Mouse (Mus musculus) urinary bladder, postnatal 25 days (tissue): ENCODE measurements around the gene Zfp592.

Experiments used
- DNase-seq: peaks from one replicate; pipeline ENCODE4 v3.0.0; 2022; ENCODE audit warnings: low spot score

Zfp592 gene

GRCm38 (mm10) chr7:80993834-80994662 lies 567 bp downstream of the Zfp592 start:
- DNase-seq = no peak

- no peak for DNase-seq
These were observed 1.2 kb downstream of the Zfp592 start for GRCm38 (mm10) chr7:80994663-80995005.

DNA sequence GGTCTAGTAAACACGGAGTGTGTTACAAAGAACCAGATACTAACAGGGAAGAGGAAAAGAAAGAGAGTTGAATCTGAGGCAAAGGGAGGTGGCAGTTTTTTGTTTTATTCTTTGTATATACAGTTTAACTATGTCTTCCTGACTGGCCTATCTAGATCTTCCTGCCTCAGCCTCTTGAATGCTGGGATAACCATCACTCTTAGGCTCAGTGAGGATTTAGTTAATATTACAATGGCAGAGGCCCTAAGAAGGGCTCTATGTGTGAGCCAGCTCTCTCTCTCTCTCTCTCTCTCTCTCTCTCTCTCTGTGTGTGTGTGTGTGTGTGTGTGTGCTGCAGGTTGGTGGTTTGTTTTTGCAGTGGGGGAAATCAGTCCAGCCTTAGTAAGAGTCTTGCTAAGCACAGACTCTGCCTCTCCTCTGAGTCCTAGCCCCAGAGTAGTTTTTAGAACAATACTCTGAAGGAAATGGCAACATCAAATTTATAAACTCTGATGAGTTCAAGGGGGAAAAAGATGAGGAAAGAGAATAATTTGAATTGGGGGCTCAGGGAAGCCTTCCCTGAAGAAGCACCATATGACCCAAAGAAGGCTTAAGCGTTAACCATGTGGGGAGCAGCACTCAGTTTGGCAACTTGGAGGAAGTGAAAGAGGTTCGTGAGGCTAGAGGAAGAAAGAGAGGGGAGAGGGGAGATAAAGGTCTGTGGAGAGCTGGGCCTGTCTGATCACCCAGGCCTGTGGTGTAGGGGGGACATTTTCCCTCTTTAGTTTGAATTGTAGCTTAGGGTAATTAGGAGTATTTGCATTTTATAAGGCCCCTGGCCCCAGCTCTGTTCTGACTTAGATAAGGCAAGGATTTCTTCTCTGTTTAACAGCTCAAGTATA lies 2.0 kb downstream of the Zfp592 start:
- DNase-seq = no peak

DNA sequence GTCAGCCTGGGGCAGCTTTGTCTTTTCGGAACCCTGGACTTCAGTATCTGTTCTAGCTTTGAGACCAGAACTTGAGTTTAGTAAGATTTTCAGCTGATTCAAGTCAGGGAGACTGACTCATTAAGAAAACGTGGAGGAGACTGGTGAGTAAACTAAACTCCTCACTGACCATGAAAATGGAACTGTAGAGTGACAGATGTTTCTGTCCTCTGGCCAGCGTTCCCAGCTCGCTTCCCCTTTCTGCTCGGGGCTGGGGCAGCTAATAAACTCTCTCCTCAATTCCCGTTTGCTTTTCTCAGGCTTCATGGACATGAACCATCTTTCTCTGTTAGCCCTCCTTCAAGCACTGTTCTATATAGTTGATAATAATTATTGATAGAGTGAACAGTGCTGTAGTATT lies 4.3 kb downstream of the Zfp592 start:
- no peak for DNase-seq

DNA sequence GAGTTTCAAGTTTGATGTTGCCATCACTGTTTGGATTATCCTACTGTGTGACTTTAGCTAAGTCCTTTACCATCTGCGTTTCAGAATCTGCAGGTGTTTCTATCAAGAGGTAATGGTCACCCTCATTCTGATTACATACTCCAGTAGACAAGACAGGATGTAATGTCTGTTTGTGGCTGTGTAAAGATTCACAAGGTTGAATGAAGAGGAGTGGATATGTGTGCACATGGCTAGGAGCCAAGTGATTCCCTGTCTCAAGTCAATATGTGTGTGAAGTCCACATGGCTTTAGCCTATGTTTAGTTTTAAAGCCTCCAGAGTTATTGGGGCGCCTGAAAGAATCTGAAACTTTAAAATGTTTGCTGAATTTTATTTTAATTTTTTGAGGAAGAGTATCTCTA lies 6.1 kb downstream of the Zfp592 start:
- no peak for DNase-seq

DNA sequence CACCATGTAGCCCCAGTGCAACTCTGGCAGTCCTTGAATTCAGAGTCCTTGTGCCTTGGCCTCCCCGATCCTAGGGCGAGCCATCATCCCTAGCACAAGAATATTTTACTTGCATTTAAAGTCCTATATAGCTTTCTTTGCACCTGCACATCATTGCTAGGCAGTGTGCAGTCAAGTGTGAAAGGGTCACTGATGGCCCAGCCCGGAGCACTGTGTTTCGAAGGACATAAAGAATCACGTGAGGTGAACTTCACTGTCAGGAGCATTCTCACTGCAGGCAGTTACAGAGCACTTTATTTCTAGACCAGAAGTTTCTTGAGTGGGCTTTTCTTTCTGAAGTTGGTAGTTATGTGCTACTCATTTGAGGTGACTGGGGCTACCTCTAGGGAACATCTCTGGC lies 8.4 kb downstream of the Zfp592 start:
- no peak for DNase-seq

GRCm38 (mm10) chr7:81004556-81005079 lies 11.1 kb downstream of the Zfp592 start:
- DNase-seq = no peak

GRCm38 (mm10) chr7:81005969-81006368 lies 12.5 kb downstream of the Zfp592 start:
- no peak for DNase-seq

GRCm38 (mm10) chr7:81008285-81008684 lies 14.8 kb downstream of the Zfp592 start:
- DNase-seq = no peak

DNA sequence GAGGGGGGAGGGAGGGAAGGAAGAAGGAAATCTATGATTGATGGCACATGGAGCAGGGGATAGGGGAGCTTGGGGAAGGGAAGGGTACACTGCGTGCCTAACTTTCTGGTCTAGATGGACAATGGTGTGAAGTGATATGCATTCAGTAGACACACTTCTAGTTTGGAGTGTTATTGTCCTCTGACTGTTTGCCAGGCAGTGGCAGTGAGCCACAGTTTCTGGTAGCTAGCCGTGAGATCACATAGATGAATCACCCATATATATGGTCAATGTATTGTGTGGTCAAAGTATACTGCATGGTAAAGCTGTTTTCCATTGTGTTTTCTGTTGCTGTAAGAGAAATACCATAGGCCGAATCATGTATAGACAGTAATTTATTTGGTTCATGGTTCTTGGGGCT lies 18.1 kb downstream of the Zfp592 start:
- no peak for DNase-seq

- no peak for DNase-seq
These were observed 26.8 kb downstream of the Zfp592 start for GRCm38 (mm10) chr7:81020307-81020706.

DNA sequence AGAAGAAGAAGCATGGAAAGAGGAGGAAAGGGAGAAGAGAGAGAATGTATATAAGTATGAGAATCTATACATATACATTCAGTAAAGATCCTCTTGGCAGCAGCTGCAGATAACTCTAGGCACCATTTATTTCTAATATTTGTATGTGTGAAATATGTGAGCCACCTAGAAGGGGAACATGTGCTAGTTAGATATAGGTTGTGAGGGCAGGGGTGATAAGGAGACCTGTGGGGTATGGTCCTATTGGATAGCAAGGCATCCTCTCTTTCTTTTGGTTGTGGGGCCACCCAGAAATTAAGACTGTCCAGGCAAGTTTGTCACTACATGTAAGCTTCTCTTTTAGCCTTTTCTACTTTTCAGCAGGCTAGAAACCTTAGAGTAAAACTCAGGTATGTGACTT lies 29.2 kb downstream of the Zfp592 start:
- no peak for DNase-seq

DNA sequence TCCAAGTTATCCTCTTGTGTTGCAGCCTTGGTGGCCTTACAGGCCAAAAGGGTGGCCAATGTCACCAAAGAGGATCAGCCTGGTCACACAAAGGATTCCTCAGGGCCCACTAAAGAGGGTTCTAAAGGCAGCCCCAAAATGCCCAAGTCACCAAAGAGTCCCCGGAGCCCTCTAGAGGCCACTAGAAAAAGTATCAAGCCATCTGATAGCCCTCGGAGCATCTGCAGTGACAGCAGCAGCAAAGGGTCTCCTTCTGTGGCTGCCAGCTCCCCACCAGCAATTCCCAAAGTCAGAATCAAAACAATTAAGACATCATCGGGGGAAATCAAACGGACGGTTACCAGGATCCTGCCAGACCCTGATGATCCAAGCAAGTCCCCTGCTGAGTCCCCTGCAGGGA lies 30.6 kb downstream of the Zfp592 start:
- no peak for DNase-seq

DNA sequence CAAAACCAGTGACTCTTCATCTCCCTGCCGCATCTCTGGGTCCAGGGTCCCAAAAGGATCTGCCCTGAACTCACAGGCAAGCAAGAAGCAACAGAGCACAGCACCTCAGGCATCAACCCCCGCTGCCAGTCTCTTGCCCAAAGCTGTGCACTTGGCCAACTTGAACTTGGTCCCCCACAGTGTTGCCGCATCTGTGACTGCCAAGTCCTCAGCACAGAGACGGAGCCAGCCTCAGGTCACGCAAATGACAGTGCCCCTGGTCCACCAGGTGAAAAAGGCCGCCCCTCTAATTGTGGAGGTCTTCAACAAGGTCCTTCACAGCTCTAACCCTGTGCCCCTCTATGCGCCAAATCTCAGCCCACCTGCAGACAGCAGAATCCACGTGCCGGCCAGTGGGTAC lies 31.2 kb downstream of the Zfp592 start:
- DNase-seq = no peak

DNA sequence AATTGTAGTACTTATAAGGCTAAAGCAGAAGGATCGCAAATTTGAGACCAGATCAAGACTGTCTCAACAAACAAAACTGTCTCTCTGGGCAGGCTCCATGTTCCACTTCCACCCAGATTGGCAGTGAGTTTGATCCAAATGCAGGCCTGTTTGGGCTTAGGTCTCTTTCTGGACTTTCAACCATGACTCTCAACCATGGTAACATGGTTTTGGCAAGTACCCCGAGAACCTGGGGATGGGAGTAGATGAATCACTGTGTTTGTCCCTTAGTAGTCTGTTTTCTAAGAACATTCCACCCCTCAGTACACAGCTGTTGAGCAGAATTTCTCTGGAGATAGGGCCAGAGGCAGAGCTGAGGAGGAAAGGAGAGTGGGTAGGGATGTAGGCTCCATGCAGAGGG lies 32.3 kb downstream of the Zfp592 start:
- no peak for DNase-seq

DNA sequence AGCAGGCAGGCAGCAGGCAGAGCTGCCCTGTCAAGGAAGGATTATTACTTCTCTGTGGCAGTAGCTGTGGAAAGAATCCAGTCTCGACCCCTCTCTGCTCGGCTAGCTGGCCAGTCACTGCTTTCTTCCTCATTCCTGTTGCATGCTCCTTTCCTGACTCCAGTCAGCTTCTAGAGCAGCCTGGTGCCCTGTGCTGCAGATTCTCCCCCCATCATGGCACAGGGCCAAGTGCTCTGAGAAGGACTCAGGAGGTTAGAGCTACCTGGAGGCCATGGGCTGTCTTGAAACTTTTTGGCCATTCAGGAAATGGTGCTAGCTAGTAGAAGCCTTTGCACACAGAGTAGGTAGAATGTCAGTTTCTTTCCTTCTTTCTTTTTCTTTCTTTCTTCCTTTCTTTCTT lies 46.2 kb downstream of the Zfp592 start:
- DNase-seq = no peak

- no peak for DNase-seq
These were observed 49.6 kb downstream of the Zfp592 start for GRCm38 (mm10) chr7:81043023-81043620.

- no peak for DNase-seq
These were observed 54.4 kb downstream of the Zfp592 start for GRCm38 (mm10) chr7:81047847-81048246.

DNA sequence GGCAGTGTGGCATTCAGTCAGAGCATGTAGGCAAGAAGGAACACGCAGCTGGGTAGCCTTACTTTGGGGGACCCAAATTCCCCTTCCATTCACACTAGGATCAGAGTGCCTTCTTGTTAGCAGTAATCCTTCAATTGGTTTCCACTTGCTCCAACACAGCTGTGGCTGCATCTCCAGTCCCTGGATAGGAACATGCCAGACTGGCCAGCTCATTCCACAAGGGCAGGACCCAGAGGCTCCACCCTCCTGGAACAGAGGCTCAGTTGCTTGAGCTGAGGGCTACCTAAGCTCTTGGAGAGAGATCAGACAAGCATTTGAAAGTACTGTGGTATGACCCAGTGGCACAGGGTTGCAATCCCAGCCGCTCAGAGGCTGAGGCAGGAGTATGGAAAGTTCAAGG lies 55.0 kb downstream of the Zfp592 start:
- DNase-seq = no peak

- DNase-seq = no peak
These were observed 56.5 kb downstream of the Zfp592 start for GRCm38 (mm10) chr7:81049966-81050365.

DNA sequence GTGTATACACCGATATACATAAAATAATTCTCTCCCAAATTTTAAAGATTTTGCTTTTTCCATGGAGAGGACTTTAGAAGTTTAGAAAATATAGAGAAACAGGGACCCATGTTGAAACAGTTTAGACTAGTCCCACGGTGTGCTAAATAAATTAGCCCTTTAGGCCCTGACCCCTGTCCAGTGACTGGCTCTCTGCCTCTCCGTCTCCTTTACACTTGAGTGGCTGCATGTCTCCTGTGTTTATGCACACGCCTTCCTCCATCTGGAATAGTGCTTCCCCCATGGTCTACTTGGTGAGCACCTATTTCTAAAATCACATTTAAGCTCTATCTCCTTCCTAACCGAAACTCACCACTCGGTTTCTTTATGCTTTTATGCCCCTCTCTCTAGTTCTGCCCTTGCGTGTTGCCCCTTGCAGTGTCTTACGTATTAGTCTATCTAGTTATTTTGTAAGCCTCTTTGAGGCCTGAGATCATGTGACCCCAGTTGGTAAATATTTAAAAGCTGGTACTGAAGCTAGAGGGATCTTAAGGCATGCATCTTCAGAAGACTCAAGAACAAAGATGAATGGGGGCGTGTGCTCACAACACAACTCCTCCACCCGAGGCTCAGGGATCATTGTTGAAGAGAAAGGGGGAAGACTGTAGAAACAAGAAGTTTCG lies 62.4 kb downstream of the Zfp592 start:
- no peak for DNase-seq

GRCm38 (mm10) chr7:81057471-81057870 lies 64.0 kb downstream of the Zfp592 start, which contains the start of gene Alpk3:
TSS of gene Alpk3 (plus strand) at chr7:81057600.
- no peak for DNase-seq
